Mouse (Mus musculus) lung, adult 18-20 months (tissue): Measurements from ENCODE around the gene Cntn1.
A peak's percentile ranks its signal among the peaks of the same experiment; 100 is the strongest.

ENCODE experiments used
- DNase-seq, 2 experiments: peaks; one replicate each; pipeline ENCODE4 v3.0.0; 2022; ENCODE audit warnings: mixed read lengths in 2 of 2

Cntn1 gene

GRCm38 (mm10) chr15:92050996-92051352 is at the start of gene Cntn1:
Gene Cntn1, plus strand, starts transcription at chr15:92051165.
- peak in 1 of 2 experiments; percentile 2 for DNase-seq

GRCm38 (mm10) chr15:92001431-92001830 is 49.5 kb upstream of the Cntn1 start:
- DNase-seq = no peak

- DNase-seq = no peak
Observed at GRCm38 (mm10) chr15:92012165-92013083, 38.5 kb upstream of the Cntn1 start.

- no peak for DNase-seq
Observed at GRCm38 (mm10) chr15:92034111-92034510, 16.9 kb upstream of the Cntn1 start.

- no peak for DNase-seq
Observed at GRCm38 (mm10) chr15:92042538-92042937, 8.4 kb upstream of the Cntn1 start.

GRCm38 (mm10) chr15:92046042-92046441 is 4.9 kb upstream of the Cntn1 start:
- no peak for DNase-seq

- no peak for DNase-seq
Observed at GRCm38 (mm10) chr15:92048031-92048430, 2.9 kb upstream of the Cntn1 start.

- DNase-seq = no peak
Observed at GRCm38 (mm10) chr15:92048531-92048930, 2.4 kb upstream of the Cntn1 start.

- no peak for DNase-seq
Observed at GRCm38 (mm10) chr15:92051353-92052132, 578 bp downstream of the Cntn1 start.

- DNase-seq = no peak
Observed at GRCm38 (mm10) chr15:92052133-92052463, 1.1 kb downstream of the Cntn1 start.

- DNase-seq = no peak
Observed at GRCm38 (mm10) chr15:92057553-92057952, 6.6 kb downstream of the Cntn1 start.

- DNase-seq = no peak
Observed at GRCm38 (mm10) chr15:92060986-92061385, 10.0 kb downstream of the Cntn1 start.

GRCm38 (mm10) chr15:92079416-92079815 is 28.5 kb downstream of the Cntn1 start:
- no peak for DNase-seq

GRCm38 (mm10) chr15:92085876-92086275 is 34.9 kb downstream of the Cntn1 start:
- DNase-seq = no peak

GRCm38 (mm10) chr15:92087691-92088286 is 36.8 kb downstream of the Cntn1 start:
- DNase-seq = no peak

- DNase-seq = no peak
Observed at GRCm38 (mm10) chr15:92090787-92091186, 39.8 kb downstream of the Cntn1 start.

GRCm38 (mm10) chr15:92092041-92092440 is 41.1 kb downstream of the Cntn1 start:
- DNase-seq = no peak

- no peak for DNase-seq
Observed at GRCm38 (mm10) chr15:92099410-92100174, 48.6 kb downstream of the Cntn1 start.

- no peak for DNase-seq
Observed at GRCm38 (mm10) chr15:92101956-92102355, 51.0 kb downstream of the Cntn1 start.

- DNase-seq = no peak
Observed at GRCm38 (mm10) chr15:92112455-92112854, 61.5 kb downstream of the Cntn1 start.

GRCm38 (mm10) chr15:92132936-92133335 is 82.0 kb downstream of the Cntn1 start:
- no peak for DNase-seq

GRCm38 (mm10) chr15:92134254-92134653 is 83.3 kb downstream of the Cntn1 start:
- DNase-seq = no peak

GRCm38 (mm10) chr15:92137026-92137425 is 86.1 kb downstream of the Cntn1 start:
- DNase-seq = no peak
